Comparison of ENCODE assay signal across 13 mouse cellular contexts in genomic region chr1:162035800-162036460, GRCm38 (mm10). TPM values are rescaled to one million over a fixed set of nuclear protein-coding genes. Genes with fewer than 3 reads are reported as not detected.
DNase-seq lines count a peak whose midpoint lies in the region; ATAC-seq lines count a peak whose summit lies in the region.
"Had no signal": no experiment of that assay in that cellular context is flagged by ENCODE, and none has a peak within 500 bp of the region (broad histone marks: within the 10 kb centered on the region; RNA-seq: fewer than 3 reads in every experiment).

No protein-coding gene starts in this region.

- no peak for ATAC-seq in heart, embryonic 14.5 days (ENCODE audit: insufficient number of reproducible peaks, insufficient read depth, low FRiP score, low read depth)
- no peak for ATAC-seq in lung, embryonic 15.5 days (ENCODE audit: borderline replicate concordance, extremely low read depth, low FRiP score, low TSS enrichment)
- ATAC-seq in hindbrain, embryonic 15.5 days (ENCODE audit: low FRiP score, low read depth): no peak
- no peak for ATAC-seq in stomach, embryonic 14.5 days (ENCODE audit: insufficient number of reproducible peaks, insufficient read depth, low FRiP score, low read depth)
- ATAC-seq: inflammation-experienced regulatory T-cells, adult 6 months; midbrain, embryonic 13.5 days had no signal

- no peak overlapping the region for H3K4me2 ChIP-seq in heart, embryonic 14.5 days (ENCODE audit: low read length)
- H3K4me2 ChIP-seq in lung, embryonic 15.5 days: no peak overlapping the region
- no peak overlapping the region for H3K4me2 ChIP-seq in hindbrain, embryonic 15.5 days
- no peak overlapping the region for H3K4me2 ChIP-seq in stomach, embryonic 14.5 days (replicated peaks; ENCODE audit: low read depth, low read length)
- H3K4me2 ChIP-seq: midbrain, embryonic 13.5 days had no signal

- no peak for DNase-seq in heart, adult 11 months
- DNase-seq in lung, postnatal 14 days: no peak
- no peak for DNase-seq in right cerebral cortex, postnatal 10 days (ENCODE audit: low spot score in 2 of 2)
- no peak for DNase-seq in urinary bladder, adult 2 months (ENCODE audit: low spot score)
- DNase-seq: layer of hippocampus, postnatal 36 days; thymus, adult 18-20 months had no signal

- WGBS in heart, embryonic 14.5 days: 82% methylated on average over 6 of the region's 6 CpGs
- 51% methylated on average over 6 of the region's 6 CpGs for WGBS in lung, embryonic 15.5 days
- 91% methylated on average over 6 of the region's 6 CpGs for WGBS in hindbrain, embryonic 15.5 days
- 56% methylated on average over 6 of the region's 6 CpGs for WGBS in stomach, embryonic 14.5 days

- no peaks in the 10 kb centered on the region for H3K36me3 ChIP-seq in heart, embryonic 14.5 days (ENCODE audit: control insufficient read depth, insufficient read depth, low read length)
- no peaks in the 10 kb centered on the region for H3K36me3 ChIP-seq in lung, embryonic 15.5 days
- no peaks in the 10 kb centered on the region for H3K36me3 ChIP-seq in hindbrain, embryonic 15.5 days
- H3K36me3 ChIP-seq in stomach, embryonic 14.5 days (ENCODE audit: control insufficient read depth, insufficient read depth, low read length): no peaks in the 10 kb centered on the region
- H3K36me3 ChIP-seq: midbrain, embryonic 13.5 days had no signal

- H3K27ac ChIP-seq in heart, embryonic 14.5 days (replicated peaks in 1 of 2; ENCODE audit: control insufficient read depth in 1 of 2, insufficient read depth in 1 of 2, low read depth in 2 of 2, low read length in 2 of 2): peak overlapping the region; percentile 69 to 84
- H3K27ac ChIP-seq in lung, embryonic 15.5 days: peak overlapping the region; percentile 94
- H3K27ac ChIP-seq in hindbrain, embryonic 15.5 days (replicated peaks): peak overlapping the region; percentile 51; the same call in 1 of the 2 replicates
- H3K27ac ChIP-seq in stomach, embryonic 14.5 days (ENCODE audit: low read length): peak overlapping the region; percentile 80; the same call in 1 of the 2 replicates
- H3K27ac ChIP-seq: midbrain, embryonic 13.5 days had no signal

- H3K4me3 ChIP-seq in heart, embryonic 14.5 days (ENCODE audit: control insufficient read depth in 1 of 2, insufficient read depth in 1 of 2, low read depth in 1 of 2, low read length in 2 of 2): no peak overlapping the region
- no peak overlapping the region for H3K4me3 ChIP-seq in lung, embryonic 15.5 days
- H3K4me3 ChIP-seq in hindbrain, embryonic 15.5 days: no peak overlapping the region
- no peak overlapping the region for H3K4me3 ChIP-seq in stomach, embryonic 14.5 days (ENCODE audit: low read depth, low read length)
- H3K4me3 ChIP-seq: midbrain, embryonic 13.5 days had no signal

- H3K9ac ChIP-seq in heart, embryonic 14.5 days (ENCODE audit: low read length): no peak overlapping the region
- H3K9ac ChIP-seq in lung, embryonic 15.5 days: no peak overlapping the region
- no peak overlapping the region for H3K9ac ChIP-seq in hindbrain, embryonic 15.5 days
- H3K9ac ChIP-seq in stomach, embryonic 14.5 days (replicated peaks; ENCODE audit: low read depth, low read length): no peak overlapping the region
- H3K9ac ChIP-seq: midbrain, embryonic 13.5 days had no signal

- H3K4me1 ChIP-seq in heart, embryonic 14.5 days (ENCODE audit: control insufficient read depth in 2 of 2, insufficient read depth in 2 of 2, low read length in 2 of 2): peaks cover 18 to 25% of the 10 kb centered on the region in 2 experiments
- peaks cover 53% of the 10 kb centered on the region for H3K4me1 ChIP-seq in lung, embryonic 15.5 days
- peaks cover 22% of the 10 kb centered on the region for H3K4me1 ChIP-seq in hindbrain, embryonic 15.5 days (replicated peaks)
- peaks cover 38% of the 10 kb centered on the region for H3K4me1 ChIP-seq in stomach, embryonic 14.5 days (ENCODE audit: control insufficient read depth, insufficient read depth, low read length)

- no peaks in the 10 kb centered on the region for H3K9me3 ChIP-seq in heart, embryonic 14.5 days (ENCODE audit: control insufficient read depth, low read length)
- no peaks in the 10 kb centered on the region for H3K9me3 ChIP-seq in lung, embryonic 15.5 days
- H3K9me3 ChIP-seq in hindbrain, embryonic 15.5 days: no peaks in the 10 kb centered on the region
- H3K9me3 ChIP-seq in stomach, embryonic 14.5 days (ENCODE audit: control insufficient read depth, low read depth, low read length): no peaks in the 10 kb centered on the region

- no peaks in the 10 kb centered on the region for H3K27me3 ChIP-seq in heart, embryonic 14.5 days (ENCODE audit: control insufficient read depth, insufficient read depth, low read length)
- no peaks in the 10 kb centered on the region for H3K27me3 ChIP-seq in lung, embryonic 15.5 days
- no peaks in the 10 kb centered on the region for H3K27me3 ChIP-seq in hindbrain, embryonic 15.5 days
- H3K27me3 ChIP-seq in stomach, embryonic 14.5 days (ENCODE audit: control insufficient read depth, insufficient read depth, low read length): no peaks in the 10 kb centered on the region
- H3K27me3 ChIP-seq: midbrain, embryonic 13.5 days had no signal

RNA-seq across cellular contexts. Expression of gene 4930558K02Rik, which starts 56.5 kb away (rescaled TPM):
- not detected in 2 replicates for polyA plus RNA-seq in heart, embryonic 14.5 days (2014; fragmentation: Nextera tagmentation; extraction: Ambion mirVana)
- polyA plus RNA-seq in lung, embryonic 15.5 days (2015; fragmentation: Nextera tagmentation; extraction: Ambion mirVana): not detected in 2 replicates
- 0.16 and 0.25 TPM in 2 replicates for polyA plus RNA-seq in hindbrain, embryonic 15.5 days (2015; fragmentation: Nextera tagmentation; extraction: Ambion mirVana)
- polyA plus RNA-seq in stomach, embryonic 14.5 days (2014; fragmentation: Nextera tagmentation; extraction: Ambion mirVana): not detected in 2 replicates
- 0.06 TPM in 1 of 2 replicates, not detected in the other for polyA plus RNA-seq in urinary bladder, adult 2 months (2012; rRNA removed)
- polyA plus RNA-seq: inflammation-experienced regulatory T-cells, adult 6 months; liver, embryonic 16.5 days; midbrain, embryonic 13.5 days had no signal
